Mouse (Mus musculus) cerebellum, adult 11-12 months (tissue): ENCODE measurements around the gene Ets1.

ENCODE experiments used
- DNase-seq: peaks from one replicate; pipeline ENCODE4 v3.0.0; 2022

Ets1 gene

GRCm38 (mm10) chr9:32668075-32668673 lies 32.2 kb downstream of the Ets1 start:
- no peak for DNase-seq

GRCm38 (mm10) chr9:32669397-32669796 lies 33.4 kb downstream of the Ets1 start:
- no peak for DNase-seq

- DNase-seq: no peak
These were observed 36.2 kb downstream of the Ets1 start for GRCm38 (mm10) chr9:32671970-32672859.

- no peak for DNase-seq
These were observed 37.9 kb downstream of the Ets1 start for GRCm38 (mm10) chr9:32673923-32674322.

- DNase-seq: no peak
These were observed 39.8 kb downstream of the Ets1 start for GRCm38 (mm10) chr9:32675671-32676409.

- DNase-seq: no peak
These were observed 40.5 kb downstream of the Ets1 start for GRCm38 (mm10) chr9:32676480-32676879.

- DNase-seq: no peak
These were observed 41.6 kb downstream of the Ets1 start for GRCm38 (mm10) chr9:32677646-32678045.

GRCm38 (mm10) chr9:32678120-32678757 lies 42.2 kb downstream of the Ets1 start:
- no peak for DNase-seq

- no peak for DNase-seq
These were observed 43.5 kb downstream of the Ets1 start for GRCm38 (mm10) chr9:32679531-32679930.

GRCm38 (mm10) chr9:32680201-32680600 lies 44.2 kb downstream of the Ets1 start:
- DNase-seq: no peak

GRCm38 (mm10) chr9:32685793-32686558 lies 50.0 kb downstream of the Ets1 start:
- DNase-seq: no peak

- no peak for DNase-seq
These were observed 52.3 kb downstream of the Ets1 start for GRCm38 (mm10) chr9:32688351-32688750.

GRCm38 (mm10) chr9:32691151-32691925 lies 55.3 kb downstream of the Ets1 start:
- no peak for DNase-seq

GRCm38 (mm10) chr9:32692944-32693343 lies 56.9 kb downstream of the Ets1 start:
- DNase-seq: no peak

- DNase-seq: no peak
These were observed 57.4 kb downstream of the Ets1 start for GRCm38 (mm10) chr9:32693411-32693810.

GRCm38 (mm10) chr9:32694111-32694824 lies 58.2 kb downstream of the Ets1 start:
- DNase-seq: no peak

GRCm38 (mm10) chr9:32694916-32695490 lies 59.0 kb downstream of the Ets1 start:
- no peak for DNase-seq

GRCm38 (mm10) chr9:32695492-32696190 lies 59.6 kb downstream of the Ets1 start:
- DNase-seq: peak; percentile 63

- DNase-seq: no peak
These were observed 60.2 kb downstream of the Ets1 start for GRCm38 (mm10) chr9:32696259-32696658.

- no peak for DNase-seq
These were observed 60.7 kb downstream of the Ets1 start for GRCm38 (mm10) chr9:32696717-32697116.
